Mouse (Mus musculus) ES-Bruce4 (cell line): ENCODE data around the gene Ntn4.

ENCODE experiments used
- CTCF ChIP-seq: IDR thresholded peaks from one replicate; pipeline ENCODE4 v1.8.1; 2011; ENCODE audit warnings: low read depth, low read length
- EP300 ChIP-seq: IDR thresholded peaks from 2 replicates; pipeline ENCODE4 v1.6.1; 2011; ENCODE audit warnings: low read depth, low read length; ENCODE audit not compliant: insufficient read depth
- POLR2A ChIP-seq: IDR thresholded peaks from one replicate; pipeline ENCODE4 v1.8.1; 2011; ENCODE audit warnings: low read length; ENCODE audit not compliant: insufficient read depth

DNA sequence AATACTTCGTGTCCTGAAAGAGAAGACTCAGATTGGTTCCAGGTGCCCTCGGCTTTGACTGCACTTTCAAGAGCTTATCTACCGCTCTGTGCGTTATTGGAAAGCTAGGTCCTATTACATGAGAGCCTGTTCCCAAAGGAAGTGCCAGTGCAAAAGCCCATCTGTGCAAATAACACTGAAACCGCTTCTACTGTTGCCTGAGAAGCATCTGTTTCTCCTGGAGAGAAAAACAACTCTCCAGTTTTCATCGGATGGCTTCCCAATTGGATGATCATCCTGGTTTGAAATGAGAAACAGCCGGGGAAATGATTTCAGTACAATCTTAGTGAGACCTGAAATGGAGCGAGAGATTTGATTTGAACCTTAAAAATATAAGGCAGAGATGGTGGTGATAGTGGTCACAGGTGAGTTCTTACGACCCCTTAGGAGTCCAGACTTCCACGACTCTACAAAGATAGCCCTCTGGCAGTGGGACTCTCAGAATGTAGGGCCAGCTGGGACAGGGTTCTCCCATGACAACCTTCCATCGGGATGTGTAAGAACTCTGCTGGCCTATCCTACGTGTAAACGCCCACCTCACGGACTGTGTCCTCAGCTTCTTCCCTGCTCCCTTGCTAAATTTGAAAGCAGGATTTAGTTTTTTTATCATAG lies 101.1 kb downstream of the Ntn4 start:
- TF ChIP-seq CTCF, result no peak
- TF ChIP-seq POLR2A, result no peak
- TF ChIP-seq EP300, result no peak
